Mouse (Mus musculus) spleen, adult 2 months (tissue): ENCODE data around the gene 3110082I17Rik.

Source experiments
- CTCF ChIP-seq: fragments of 200-500 bp; IDR thresholded peaks from 2 replicates; pipeline ENCODE4 v1.5.1; 2011; ENCODE audit warnings: mild to moderate bottlenecking, inconsistent platforms; ENCODE audit not compliant: insufficient read depth, insufficient read length, insufficient replicate concordance; ENCODE audit errors: extremely low read depth
- POLR2A ChIP-seq: fragments of 200-500 bp; IDR thresholded peaks from 2 replicates; pipeline ENCODE4 v1.6.1; 2011; ENCODE audit warnings: low read depth, low read length, inconsistent platforms

DNA sequence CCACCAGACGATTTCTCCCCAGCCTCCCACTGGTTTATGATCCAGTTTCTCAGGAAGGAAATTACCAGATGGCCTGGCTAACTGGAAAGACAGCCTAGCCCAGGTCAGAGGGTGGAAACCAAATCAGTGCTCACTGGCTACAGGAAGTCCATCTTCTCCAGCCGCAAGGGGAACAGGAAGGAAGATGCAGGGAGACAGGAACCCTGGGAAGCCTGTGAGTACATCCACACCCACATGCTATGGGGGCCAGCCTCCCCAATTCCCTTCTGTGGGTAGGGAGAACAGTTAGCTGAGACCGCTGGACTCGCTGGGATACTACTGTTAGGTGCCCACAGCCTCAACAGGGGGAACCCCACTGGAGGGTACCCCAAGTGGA lies 72.1 kb downstream of the 3110082I17Rik start:
- TF ChIP-seq CTCF: no peak
- no peak for TF ChIP-seq POLR2A
